Mouse (Mus musculus) heart, embryonic 16.5 days (tissue): ENCODE data around the gene Agbl4. TPM values are rescaled to one million over a fixed set of nuclear protein-coding genes. Genes with fewer than 3 reads are reported as not detected.

Source experiments
- ATAC-seq: fragments of 200-750 bp; cut with Nextera tagmentation; replicated peaks from 2 replicates; pipeline ENCODE4 v1.8.0; 2017; ENCODE audit warnings: moderate number of reproducible peaks; ENCODE audit not compliant: insufficient read depth, low FRiP score; ENCODE audit errors: extremely low read depth
- H3K27ac ChIP-seq: fragments of 300-500 bp; sonication (generic); 2 replicates; pipeline ENCODE4 v1.5.1; 2014; ENCODE audit warnings: mild to moderate bottlenecking, low read length, control low read depth, moderate library complexity
- H3K27me3 ChIP-seq: fragments of 300-500 bp; sonication (generic); 2 replicates; pipeline ENCODE4 v1.6.1; 2014; ENCODE audit warnings: low read length, mixed read lengths; ENCODE audit not compliant: control insufficient read depth, insufficient read depth
- H3K36me3 ChIP-seq: fragments of 300-500 bp; sonication (generic); 2 replicates; pipeline ENCODE4 v1.6.1; 2014; ENCODE audit not compliant: control insufficient read depth, insufficient read depth
- H3K4me1 ChIP-seq: fragments of 300-500 bp; sonication (generic); 2 replicates; pipeline ENCODE4 v1.6.1; 2014; ENCODE audit warnings: low read length, mixed read lengths; ENCODE audit not compliant: control insufficient read depth, insufficient read depth
- H3K4me2 ChIP-seq: fragments of 300-500 bp; sonication (generic); 2 replicates; pipeline ENCODE4 v1.6.1; 2014; ENCODE audit warnings: low read depth, mild to moderate bottlenecking, control low read depth, low read length
- H3K4me3 ChIP-seq: fragments of 300-500 bp; sonication (generic); 2 replicates; pipeline ENCODE4 v1.5.1; 2014; ENCODE audit warnings: mild to moderate bottlenecking, control low read depth, low read length
- H3K9ac ChIP-seq: fragments of 300-500 bp; sonication (generic); 2 replicates; pipeline ENCODE4 v1.6.1; 2014; ENCODE audit warnings: low read length, control low read depth
- H3K9me3 ChIP-seq: fragments of 300-500 bp; sonication (generic); replicated peaks from 2 replicates; pipeline ENCODE4 v1.6.1; 2016; ENCODE audit warnings: low read length; ENCODE audit not compliant: control insufficient read depth
- WGBS: fragments of 180-500 bp; shearing (Covaris S2); extraction: QIAGEN DNeasy Blood & Tissue Kit; methylation state at CpG from one replicate; pipeline ENCODE4 v1.1.7; 2014; 5-methylcytosine and 5-hydroxymethylcytosine counted together
- polyA plus RNA-seq: library from polyadenylated mRNA; unstranded; fragments of >200 nt; fragmentation: Nextera tagmentation; extraction: Ambion mirVana; gene quantifications from 2 replicates; pipeline ENCODE4 v1.2.1, GENCODE M21; 2015

The Agbl4 gene
- polyA plus RNA-seq, 1 experiment from 2014 or later, result 0.97 TPM

DNA sequence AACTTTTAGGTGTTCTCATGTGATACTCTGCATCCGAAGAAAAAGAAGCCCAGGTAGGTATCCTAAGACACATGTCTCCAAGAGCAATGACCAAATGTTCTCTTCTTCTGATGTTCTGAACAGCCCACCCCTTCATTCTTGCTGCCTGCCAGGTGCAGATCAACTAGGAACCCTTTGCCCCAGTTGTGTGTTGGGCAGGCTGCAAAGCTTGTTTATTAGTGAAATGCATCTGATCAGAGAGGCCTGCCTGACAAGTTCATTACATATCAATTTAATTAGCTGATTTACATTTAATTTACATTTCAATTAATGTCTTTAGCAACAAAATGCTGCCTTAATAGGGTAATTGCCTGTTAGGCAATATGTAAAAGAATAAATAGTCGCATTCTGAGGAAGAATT is 1288.5 kb downstream of the Agbl4 start:
- 77% methylated on average over 2 of the region's 2 CpGs for WGBS
- H3K4me2 ChIP-seq, result no peak overlapping the region
- H3K4me3 ChIP-seq, result no peak overlapping the region

DNA sequence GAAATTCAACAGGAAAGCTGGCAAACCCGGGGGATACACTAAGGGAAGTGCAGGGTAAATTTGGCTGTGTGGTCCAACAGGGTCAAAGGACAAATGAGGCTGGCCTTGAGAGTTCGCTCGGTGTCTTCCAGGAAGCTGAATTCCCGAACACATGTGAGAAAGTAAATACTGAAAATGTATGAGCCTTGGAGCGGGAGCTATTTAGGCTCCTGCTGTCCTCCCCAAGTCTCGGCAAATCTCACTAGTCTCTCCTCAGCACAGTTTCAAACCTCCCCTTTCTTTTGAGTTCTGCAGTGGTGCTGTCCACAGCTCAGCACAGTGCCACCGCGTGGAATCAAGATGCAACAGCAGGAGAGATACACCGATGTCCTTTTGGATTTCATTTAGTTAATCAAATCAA is 1289.5 kb downstream of the Agbl4 start:
- Histone ChIP-seq H3K27ac (no peak overlapping the region), H3K4me1 (peaks cover 16% of the 10 kb centered on the region), H3K4me2 (peak overlapping the region; percentile 75), H3K9me3 (no peaks in the 10 kb centered on the region), H3K9ac (no peak overlapping the region), H3K4me3 (peak overlapping the region; percentile 15), H3K36me3 (no peaks in the 10 kb centered on the region), H3K27me3 (no peaks in the 10 kb centered on the region)
- 5% methylated on average over 9 of the region's 9 CpGs for WGBS
- peak; percentile 66; the same call in 1 of the 2 replicates for ATAC-seq

More for the DNA sequence above, 1288.5 kb downstream of the Agbl4 start:
- peaks cover 9% of the 10 kb centered on the region for H3K4me1 ChIP-seq
- no peak for ATAC-seq
- H3K27me3 ChIP-seq, result no peaks in the 10 kb centered on the region
- H3K9me3 ChIP-seq, result no peaks in the 10 kb centered on the region
- H3K9ac ChIP-seq, result no peak overlapping the region
- H3K27ac ChIP-seq, result no peak overlapping the region
- H3K36me3 ChIP-seq, result no peaks in the 10 kb centered on the region

DNA sequence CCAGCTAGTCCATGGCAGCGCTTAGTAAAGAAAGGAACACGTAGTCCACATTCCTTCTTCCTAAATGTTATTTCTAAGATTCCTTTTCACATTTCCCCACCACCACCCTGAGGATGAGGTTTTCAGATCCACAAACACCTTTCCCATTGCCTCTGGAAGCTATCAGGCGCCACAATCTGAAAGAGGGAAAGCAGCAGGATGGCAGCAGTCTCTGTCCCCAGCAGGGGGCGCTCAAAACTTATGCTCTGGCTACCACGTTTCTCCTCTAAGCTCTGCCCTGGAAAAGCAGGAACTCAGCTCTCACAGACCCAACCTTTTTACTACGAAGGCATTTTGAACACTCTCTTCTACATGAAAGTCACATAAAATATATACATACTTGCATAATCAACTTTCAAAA is 1290.2 kb downstream of the Agbl4 start:
- 12% methylated on average over 6 of the region's 6 CpGs for WGBS
- ATAC-seq, result no peak

DNA sequence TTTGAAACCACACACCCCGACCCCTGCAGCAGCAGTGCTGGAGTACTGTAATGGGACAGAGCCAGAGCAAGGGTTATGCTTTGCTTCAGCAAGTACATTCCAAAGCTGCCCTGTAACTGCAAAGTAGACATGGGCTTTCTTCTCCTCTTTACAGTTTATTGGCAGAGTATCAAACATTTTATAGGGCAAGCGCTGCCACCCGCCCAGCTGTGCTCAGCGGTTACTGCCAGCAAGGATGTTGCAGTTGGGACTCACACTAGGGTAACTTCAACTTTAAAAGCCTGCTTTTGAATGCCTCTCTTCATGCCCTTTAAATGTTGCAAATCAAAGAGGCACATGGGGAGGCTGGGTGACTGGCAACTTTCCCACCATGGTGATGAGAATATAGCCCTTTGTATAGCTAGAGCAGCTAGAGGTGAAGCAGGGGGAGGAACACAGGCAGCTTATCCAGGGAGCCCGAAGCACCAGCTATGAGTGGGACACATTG is 1293.6 kb downstream of the Agbl4 start:
- Histone ChIP-seq H3K27ac (peak overlapping the region; percentile 16; the same call in 1 of the 2 replicates), H3K4me3 (no peak overlapping the region), H3K4me2 (no peak overlapping the region), H3K27me3 (no peaks in the 10 kb centered on the region), H3K36me3 (no peaks in the 10 kb centered on the region), H3K9ac (no peak overlapping the region), H3K4me1 (peaks cover 16% of the 10 kb centered on the region), H3K9me3 (no peaks in the 10 kb centered on the region)
- WGBS, result 37% methylated on average over 5 of the region's 5 CpGs
- peak; percentile 65; the same call in 1 of the 2 replicates for ATAC-seq

More for the DNA sequence above, 1290.2 kb downstream of the Agbl4 start:
- Histone ChIP-seq H3K4me2 (peak overlapping the region; percentile 75), H3K36me3 (no peaks in the 10 kb centered on the region), H3K9me3 (no peaks in the 10 kb centered on the region), H3K27me3 (no peaks in the 10 kb centered on the region), H3K27ac (no peak overlapping the region), H3K4me3 (peak overlapping the region; percentile 39), H3K9ac (peak overlapping the region; percentile 57), H3K4me1 (peaks cover 16% of the 10 kb centered on the region)

DNA sequence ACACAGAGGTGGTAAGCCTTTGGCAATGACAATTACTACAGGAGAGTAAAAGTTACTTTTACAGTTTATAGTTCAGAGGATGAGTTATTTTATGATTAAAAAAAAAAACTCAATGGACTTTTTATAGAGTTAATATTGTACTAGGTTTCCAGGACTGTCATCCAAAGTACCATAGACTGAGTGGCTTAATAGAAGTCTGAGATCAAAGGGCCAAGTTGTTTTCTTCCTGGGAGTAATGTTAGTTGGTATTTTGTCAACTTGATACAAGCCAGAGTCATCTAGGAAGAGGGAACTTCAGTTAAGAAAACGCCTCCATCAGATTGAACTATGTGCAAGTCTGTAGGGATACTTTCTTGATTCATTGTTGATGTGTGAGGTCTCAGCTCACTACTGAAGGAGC is 1303.9 kb downstream of the Agbl4 start:
- 39% methylated on average over 1 of the region's 1 CpGs for WGBS
- peaks cover 5% of the 10 kb centered on the region; the same call in 1 of the 2 replicates for H3K4me1 ChIP-seq
- ATAC-seq, result no peak

DNA sequence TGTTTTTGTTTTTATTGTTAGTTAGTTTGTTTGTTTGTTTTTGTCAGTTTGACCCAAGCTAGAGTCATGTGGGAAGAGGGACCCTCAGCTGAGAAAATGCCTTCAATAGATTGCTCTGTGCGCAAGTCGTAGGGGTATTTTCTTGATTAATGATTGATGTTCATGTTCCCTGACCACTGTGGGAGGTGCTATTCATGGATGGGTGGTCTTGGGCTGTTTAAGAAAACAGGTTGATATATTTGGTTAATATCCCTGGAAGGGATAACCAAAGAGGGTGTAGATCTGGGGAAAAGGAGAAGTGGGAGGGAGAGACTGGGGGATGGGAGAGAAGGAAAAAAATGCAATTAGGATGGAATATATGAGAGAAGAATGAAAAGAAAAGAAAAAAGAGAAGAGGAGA is 1306.7 kb downstream of the Agbl4 start:
- Histone ChIP-seq H3K9me3 (no peaks in the 10 kb centered on the region), H3K4me1 (peaks cover 5% of the 10 kb centered on the region; the same call in 1 of the 2 replicates), H3K27me3 (no peaks in the 10 kb centered on the region), H3K4me3 (no peak overlapping the region), H3K36me3 (no peaks in the 10 kb centered on the region), H3K27ac (no peak overlapping the region), H3K4me2 (no peak overlapping the region), H3K9ac (no peak overlapping the region)
- ATAC-seq, result no peak
- WGBS, result 91% methylated on average over 2 of the region's 2 CpGs

More for the DNA sequence above, 1303.9 kb downstream of the Agbl4 start:
- Histone ChIP-seq H3K9me3 (no peaks in the 10 kb centered on the region), H3K4me2 (no peak overlapping the region), H3K4me3 (no peak overlapping the region), H3K9ac (no peak overlapping the region), H3K27ac (no peak overlapping the region), H3K36me3 (no peaks in the 10 kb centered on the region), H3K27me3 (no peaks in the 10 kb centered on the region)

DNA sequence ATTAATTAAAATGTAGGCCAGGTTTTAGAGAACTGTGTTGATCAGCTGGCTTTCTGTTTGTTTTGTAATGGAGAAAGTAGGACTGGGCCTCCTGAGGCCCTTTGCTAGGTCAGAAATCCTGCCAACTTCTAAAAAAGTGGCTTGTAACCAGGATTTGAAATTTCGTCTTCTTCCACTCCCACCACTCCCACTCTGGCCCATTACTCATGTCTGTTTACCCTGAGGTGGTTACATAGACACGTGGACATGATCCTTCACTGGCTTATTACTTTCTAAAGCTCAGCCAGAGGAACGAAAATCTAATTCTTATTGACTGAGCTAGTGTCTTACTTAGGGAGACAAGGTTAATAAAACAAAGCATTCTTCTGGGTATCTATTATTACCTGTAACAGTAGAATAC is 1307.5 kb downstream of the Agbl4 start:
- ATAC-seq, result no peak

More for the DNA sequence above, 1307.5 kb downstream of the Agbl4 start:
- Histone ChIP-seq H3K27me3 (no peaks in the 10 kb centered on the region), H3K27ac (no peak overlapping the region), H3K4me3 (no peak overlapping the region), H3K9me3 (no peaks in the 10 kb centered on the region), H3K4me2 (no peak overlapping the region), H3K36me3 (no peaks in the 10 kb centered on the region), H3K4me1 (peaks cover 5% of the 10 kb centered on the region; the same call in 1 of the 2 replicates), H3K9ac (no peak overlapping the region)
- whole genome bisulfite sequencing, result 65% methylated on average over 3 of the region's 3 CpGs

Other genes with a start within 250 kb of the Agbl4 start
- 3.1 and 3.5 TPM in 2 replicates for gene Elavl4, start 45.8 kb upstream of the Agbl4 start, polyA plus RNA-seq